Mouse (Mus musculus) WW6 (cell line): ENCODE data around the gene Sfxn3.
A peak's percentile ranks its signal among the peaks of the same experiment; 100 is the strongest.

Experiments
- DNase-seq: peaks from one replicate; pipeline ENCODE4 v3.0.0-alpha.2; 2013; ENCODE audit warnings: low read depth, low spot score

The Sfxn3 gene

DNA sequence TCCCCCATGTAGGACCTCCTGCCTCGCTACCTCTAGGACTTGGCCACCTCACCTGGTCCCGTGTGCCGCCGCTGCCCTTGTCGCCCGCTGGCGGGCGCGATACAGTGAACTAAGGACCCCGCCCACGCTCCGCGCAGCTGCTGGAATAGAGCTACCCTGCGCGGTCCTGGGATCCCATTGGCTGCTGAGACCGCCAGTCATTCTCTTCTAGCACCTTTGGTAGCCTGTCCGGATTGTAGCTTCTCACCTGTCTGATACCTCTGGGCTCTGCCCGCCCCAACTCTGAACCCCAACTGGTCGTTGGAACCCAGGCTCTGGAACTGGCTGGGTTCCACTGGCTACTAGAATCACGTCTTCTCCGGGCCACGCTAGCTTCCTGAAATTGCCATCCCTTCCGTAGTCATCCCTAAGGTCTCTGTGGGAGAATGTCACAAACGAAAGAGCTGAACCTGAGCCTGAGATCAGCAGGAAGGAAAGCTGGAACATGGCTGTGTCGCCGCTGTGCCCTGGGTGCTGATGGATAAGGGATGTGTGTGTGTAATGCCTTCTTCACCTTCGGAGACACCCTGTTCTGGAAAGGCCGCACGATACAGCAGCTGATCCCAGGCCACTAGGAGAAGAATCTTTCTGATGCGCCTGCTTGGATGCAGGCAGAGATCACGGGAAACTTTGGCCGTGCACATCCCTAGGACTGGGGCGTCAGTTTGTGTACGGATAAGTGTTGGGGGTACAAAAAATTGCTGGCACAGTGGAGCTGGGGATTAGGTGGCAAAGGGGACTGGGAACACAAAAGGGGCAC is 581 bp upstream of the Sfxn3 start:
- no peak for DNase-seq

DNA sequence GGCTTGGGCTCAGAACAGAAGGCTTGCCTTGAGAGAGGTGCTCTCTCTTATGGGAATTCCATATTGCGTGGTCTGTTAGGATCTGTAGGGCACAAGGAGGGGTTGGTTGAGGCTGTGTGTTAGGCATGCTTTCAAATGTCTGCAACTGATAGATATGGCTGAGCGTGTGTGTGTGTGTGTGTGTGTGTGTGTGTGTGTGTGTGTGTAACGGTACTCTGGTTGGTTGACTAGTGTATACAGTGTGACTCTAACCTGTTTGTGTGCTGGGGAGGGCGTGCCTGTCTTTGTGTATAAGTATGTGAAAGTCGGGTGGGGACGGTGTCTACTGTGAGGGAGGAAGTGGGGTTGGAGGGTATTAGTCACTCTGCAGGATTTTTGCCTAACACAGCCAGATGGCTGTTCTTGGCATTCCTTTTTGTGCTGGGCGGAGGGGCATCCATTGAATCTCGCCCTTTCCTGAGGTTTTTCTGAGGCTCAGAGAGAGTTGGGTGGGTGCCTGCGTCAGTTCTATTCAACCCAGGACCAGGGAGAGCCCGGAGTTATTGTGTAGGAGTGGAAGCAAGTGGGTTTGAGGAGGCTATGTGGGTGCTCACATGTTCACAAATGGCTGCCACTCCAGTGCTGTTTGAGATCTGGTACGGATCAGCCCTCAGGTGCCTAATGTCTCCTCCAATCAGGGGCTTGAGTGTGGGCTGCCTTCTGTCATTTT is 786 bp downstream of the Sfxn3 start:
- DNase-seq: no peak

DNA sequence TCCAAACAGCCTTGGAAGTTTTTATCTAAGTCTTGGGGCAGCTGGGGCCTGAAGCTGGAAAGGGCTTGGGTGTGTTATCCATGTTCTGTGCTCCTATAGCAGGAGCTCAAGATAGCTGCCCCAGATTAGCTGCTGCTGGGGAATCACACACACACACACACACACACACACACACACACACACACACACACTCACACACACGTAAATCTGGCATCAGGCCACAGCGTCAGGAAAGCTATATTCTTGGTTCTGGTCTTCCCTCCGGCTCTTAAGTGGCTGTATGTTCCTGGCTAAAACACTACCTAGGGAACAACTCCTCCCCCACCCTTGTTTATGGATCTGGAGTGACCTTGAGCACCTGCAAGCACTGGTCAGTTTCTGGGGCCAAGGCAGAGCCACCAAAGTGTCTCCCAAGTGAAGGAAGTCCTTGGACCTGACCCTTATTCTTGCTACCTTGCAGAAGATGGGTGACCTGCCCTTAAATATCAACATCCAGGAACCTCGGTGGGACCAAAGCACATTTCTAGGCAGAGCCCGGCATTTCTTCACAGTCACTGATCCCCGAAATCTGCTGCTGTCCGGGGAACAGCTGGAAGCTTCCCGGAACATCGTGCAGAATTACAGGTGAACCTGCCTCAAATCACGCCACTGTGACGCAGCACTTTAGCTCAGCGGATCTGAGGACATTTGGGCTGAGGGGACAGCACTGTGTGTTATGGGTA is 1.5 kb downstream of the Sfxn3 start:
- DNase-seq: no peak

DNA sequence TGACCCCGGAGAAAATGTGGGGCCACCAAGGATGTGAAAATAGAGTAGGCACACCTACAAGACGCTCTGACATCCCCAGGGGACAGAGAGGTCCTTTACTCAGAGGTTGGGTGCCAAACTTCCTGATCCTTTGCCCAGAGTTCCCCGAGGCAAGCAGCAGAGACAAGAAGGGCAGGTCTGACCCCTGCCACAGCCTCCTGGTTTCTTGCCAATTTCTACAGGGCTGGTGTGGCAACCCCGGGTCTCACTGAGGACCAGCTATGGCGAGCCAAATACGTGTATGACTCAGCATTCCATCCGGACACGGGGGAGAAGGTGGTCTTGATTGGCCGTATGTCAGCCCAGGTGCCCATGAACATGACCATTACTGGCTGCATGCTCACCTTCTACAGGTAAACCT is 2.2 kb downstream of the Sfxn3 start:
- no peak for DNase-seq

DNA sequence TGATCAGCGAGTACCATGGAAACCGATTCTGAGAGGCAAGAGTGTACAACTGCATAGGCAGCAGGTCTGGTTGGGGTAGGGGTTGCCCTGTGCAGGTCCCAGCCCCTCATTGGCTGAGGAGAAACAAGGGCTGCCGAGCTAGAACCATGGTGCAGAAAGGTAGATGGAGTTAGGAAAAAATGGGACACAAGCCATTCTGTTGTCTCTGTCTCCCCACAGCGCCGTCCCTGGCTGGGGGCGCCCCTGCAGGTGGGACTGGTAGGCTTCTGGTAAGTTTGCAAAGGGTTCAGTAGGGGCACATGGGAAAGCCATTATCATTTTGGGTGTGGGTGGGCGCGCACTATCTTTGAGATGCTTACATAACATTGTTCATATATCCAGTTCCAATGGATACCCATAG is 6.1 kb downstream of the Sfxn3 start:
- no peak for DNase-seq

DNA sequence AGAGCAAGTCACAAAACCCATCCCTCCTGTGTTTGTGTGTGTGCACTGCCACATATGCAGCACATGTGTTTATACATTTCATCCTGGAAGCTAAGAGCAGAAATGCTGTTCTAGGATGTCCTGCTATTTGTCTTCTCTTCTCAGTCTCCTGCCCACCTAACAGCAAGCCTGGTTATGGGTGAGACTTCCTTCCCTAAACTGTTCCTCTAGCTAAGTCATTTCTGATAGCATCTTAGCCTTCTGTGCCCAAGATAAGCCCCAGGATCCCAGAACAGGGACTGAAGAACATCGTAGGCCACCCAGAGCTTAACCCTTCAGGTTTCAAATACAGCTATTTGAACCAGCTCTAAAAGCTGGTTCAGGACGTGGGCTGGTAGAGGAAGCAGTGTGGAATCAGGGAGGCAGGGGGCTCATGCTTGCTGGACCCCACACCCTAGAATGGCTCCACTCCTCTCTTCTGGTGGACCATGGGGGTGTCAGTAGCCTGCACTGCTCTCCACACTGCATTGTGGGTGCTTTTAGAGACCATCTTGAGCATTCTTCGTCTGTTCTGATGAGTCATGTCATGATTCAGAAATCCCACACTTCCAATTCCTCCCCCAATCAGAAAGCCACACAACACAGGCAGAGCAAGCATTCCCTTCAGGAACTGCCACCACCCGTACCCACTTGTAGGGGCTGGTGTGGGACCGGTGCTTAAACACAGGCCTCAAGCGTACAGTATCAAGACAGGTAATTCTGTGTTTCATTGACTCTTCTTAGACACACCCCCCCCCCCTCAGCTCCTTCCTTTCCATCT is 7.8 kb downstream of the Sfxn3 start:
- no peak for DNase-seq

DNA sequence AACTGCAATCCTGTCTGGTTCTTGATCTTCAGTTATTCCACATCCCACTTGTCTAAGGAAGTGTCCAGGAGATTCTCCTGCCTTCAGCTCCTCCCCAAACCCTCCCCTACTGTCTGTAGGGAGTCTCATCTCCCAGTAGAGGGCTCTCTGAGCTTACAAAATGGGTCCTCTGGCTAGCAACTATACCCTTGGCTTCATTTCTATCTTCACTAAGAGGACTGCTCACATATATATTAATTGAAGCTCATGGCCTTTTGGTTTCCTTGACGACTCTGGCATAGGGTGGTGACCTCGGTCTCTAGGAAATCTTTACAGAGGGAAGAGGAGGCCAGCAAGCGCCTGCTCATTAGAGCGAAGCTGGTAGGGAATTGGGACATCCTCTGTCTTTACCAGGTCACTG is 9.1 kb downstream of the Sfxn3 start:
- no peak for DNase-seq

DNA sequence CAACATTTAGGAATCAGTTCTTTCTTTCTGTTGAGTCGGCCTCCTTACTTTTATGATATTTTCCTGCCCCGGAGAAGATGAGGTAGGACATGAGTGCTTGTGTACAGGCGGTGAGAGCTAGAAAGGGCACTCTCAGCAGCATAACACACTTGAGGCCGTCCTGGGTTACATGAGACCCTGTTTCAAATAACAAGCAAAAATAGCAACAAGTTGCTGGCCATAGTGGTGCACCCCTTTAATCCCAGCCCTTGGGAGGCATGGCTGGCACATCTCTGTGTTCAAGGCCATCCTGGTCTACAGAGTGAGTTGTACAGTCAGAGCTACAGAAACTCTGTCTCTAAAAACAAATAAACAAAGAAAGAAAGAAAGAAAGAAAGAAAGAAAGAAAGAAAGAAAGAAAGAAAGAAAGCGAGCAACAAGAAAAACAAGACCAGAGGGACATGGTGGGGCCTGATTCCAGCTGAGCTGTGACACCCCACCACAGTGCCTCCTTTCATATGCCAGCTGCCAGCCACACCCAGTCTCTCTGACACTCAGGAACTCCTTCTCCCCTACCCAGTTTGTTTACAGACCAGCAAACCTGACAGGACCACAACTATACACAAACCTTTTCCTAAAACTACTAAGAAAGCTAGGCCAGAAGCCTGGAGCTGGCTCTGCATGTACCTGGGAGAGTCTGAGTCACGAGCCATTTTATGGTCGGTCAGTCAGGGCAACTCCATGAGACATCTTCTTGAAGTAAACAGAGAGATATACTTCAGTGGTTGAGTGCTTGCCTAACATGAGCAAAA is 9.8 kb downstream of the Sfxn3 start:
- DNase-seq: no peak

DNA sequence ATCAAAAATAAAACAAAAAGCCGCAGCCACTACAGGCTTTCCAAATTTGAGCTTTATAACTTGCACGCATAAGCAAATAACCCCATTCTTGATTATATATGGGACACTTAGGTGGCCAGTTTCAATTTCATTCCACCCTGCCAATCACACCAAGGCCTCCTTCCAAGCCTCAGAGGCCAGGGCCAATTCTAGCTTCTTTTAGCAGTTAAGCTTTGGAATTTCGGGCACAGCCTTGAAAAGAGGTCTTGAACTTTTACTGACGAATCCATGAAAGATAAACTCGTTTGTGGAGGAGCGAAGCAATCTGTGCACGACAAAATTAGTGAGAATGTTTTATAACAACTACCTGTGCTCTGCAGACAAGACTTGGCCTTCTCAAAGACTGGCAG is 10.4 kb downstream of the Sfxn3 start:
- DNase-seq: no peak

DNA sequence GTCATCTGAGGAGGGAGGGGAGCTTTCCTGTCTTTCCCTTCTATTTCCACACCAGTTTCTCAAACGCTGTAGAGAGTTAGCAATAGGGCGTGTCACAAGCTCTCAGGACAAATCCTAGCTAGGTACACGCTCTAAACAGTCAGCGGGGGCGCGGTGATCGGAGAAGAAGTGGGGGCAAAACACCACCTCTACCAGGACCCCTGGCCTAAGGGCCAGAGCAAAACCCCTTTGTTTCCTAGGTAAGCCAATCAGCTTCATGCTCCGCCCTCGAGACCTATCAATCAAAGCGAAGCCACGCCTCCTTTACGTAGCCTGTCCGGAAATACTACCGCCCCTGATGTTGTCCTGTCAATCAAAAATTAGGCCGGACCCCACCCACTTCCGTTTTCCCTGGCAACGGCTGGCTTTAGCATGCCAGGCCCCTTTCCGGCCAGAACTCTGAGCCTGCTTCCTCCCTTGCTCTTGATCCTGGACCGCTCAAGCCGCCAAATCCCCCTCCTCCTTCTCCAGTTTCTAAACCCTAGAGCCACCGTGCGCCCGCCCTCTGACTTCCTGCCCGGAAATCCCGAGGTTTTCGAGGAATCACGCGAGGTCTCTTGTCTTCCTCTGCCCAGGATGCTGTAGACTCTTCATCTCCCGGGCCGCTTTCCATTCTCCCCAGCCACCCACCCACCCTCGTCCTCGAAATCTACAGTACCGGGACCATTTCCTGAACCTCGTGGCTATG is 11.0 kb downstream of the Sfxn3 start:
- DNase-seq: peak; percentile 92

DNA sequence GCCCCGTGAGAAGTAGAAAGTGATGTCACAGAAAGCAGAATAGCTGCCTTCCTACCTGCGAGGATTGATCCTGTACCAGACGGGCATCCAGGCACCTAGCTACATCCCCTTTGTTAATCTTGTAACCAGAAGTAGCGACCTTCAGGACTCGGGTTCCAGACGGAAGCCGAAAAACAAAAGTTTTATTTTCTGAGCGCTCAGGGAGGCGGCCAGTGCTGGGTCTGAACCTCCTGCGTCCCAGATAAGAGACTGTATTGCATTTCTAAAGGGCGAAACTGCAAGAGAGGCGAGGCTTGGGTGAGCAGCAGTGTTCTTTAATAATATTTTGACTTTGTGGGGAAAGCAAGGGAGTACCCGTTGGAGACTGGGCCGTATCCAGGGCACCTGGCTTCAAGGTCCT is 11.5 kb downstream of the Sfxn3 start:
- no peak for DNase-seq

DNA sequence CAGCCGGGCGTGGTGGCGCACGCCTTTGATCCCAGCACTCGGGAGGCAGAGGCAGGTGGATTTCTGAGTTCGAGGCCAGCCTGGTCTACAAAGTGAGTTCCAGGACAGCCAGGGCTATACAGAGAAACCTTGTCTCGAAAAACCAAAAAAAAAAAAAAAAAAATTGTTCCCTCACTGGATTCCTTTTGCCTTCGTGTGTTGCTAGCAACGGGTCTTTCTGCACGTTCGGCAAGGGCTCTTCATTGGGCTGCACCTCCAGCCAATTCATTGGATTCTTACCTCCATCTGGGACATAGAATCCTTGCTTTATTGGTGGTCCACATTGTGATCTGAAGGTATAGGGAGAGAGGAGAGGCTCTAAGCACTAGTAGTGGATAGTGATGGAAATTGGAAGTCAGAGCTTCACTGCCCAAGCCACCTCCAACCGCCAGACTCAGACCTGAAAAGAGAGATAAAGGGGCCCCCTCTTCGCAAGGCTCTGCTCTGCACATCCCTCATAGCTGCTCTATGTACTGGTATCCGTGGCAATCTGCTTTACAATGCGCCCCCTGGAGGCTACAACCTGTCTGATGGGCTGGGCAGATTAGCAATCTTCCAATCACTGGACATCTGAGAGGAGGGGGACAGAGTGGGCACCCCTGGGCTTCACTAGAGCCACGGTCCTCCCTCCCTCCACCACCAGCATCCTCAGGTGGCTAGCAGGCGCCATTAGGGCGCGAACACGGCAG is 16.4 kb downstream of the Sfxn3 start:
- DNase-seq: no peak

DNA sequence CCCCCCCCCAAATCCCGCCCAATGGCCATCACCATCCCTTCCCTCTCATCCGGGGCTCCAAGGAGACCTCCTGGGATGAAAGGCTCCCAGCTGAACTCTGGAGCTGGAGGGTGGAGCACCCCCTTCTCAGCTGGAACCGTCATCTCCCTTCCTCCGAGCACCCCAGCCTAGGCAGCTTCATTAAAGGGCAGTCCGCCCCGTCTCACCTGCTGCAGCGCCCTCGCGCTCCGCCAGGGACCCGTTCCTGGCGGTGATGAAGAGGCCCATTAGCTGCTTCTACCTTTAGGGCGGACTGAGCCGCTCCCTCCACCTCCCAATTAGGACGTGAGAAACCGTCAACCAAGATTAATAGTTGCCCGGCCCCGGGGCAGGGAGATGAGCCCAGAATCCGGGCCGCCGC is 17.9 kb downstream of the Sfxn3 start:
- no peak for DNase-seq

DNA sequence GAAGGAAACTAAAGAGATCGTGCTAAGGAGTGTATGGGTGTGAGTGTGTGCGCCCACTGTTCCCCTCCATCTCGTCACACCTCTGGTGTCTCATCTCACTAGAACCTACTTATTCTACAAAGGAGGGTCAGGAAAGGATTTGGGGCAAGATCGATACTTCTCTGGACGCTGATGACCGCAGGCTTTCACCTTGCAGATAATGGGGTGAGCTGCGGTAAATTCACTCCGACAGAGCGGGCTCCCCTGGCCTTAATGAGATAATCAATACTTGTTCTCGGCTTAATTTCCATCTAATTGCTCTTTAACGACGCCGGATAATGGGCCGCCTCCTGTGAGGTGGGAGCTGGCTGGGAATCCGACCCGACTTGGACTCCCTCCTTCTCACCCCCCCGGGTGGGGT is 19.9 kb downstream of the Sfxn3 start:
- no peak for DNase-seq

DNA sequence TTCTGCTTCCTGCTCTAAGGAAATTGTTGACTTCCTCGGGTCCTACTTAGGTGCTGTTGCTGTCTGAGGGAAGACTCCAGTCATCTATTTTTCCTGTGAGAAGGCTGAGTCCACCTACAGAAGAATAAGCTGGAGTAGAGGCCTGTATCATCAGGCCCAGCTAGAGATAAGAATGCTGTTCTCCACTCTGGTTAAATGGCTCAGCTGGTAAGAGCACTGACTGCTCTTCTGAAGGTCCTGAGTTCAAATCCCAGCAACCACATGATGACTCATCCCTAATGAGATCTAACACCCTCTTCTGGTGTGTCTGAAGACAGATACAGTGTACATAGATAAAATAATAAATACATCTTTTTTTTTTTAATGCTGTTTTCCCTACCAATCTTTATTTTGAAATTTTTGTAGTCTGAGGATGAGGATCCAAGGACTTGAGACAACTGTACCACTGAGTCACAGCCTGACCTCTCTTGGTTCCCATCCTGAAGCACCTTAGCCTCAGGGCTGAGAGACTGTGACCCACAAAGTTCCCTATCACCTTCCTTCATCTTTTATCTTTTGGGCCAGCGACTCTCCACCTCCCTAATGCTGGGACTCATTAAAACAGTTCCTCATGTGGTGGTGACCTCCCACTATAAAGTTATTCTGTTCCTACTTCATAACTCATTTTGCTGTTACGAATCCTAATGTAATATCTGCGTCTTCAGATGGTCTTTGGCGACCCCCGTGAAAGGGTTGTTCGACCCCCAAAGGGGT is 20.6 kb downstream of the Sfxn3 start:
- DNase-seq: no peak

DNA sequence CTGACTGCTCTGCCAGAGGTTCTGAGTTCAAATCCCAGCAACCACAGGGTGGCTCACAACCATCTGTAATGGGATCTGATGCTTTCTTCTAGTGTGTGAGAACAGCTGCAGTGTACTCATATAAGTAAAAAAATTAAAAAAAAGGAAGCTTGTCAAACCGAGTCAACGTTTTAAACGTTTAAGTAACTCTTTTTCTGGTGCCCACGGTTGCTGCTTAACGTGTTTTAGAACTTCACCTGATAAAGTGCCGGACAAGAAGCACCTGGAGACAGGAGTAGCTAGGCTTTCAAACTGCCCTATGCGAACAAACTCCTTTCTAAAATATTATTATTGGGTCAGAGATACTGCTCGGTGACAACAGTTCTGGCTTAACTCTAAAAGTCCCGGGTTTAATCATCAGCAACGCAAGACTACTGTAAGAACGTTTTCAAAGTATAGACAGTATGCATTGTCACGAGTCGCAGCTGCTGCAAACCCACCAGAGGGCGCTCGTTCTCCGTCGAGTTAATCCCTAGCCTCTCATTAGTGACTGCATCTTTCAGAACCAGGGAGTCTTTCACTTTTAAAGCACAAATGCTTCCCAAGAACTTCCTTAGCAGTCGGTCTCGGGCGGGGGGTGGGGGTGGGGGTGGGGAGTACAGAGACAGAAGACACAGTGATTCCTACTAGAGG is 26.7 kb downstream of the Sfxn3 start:
- DNase-seq: no peak

DNA sequence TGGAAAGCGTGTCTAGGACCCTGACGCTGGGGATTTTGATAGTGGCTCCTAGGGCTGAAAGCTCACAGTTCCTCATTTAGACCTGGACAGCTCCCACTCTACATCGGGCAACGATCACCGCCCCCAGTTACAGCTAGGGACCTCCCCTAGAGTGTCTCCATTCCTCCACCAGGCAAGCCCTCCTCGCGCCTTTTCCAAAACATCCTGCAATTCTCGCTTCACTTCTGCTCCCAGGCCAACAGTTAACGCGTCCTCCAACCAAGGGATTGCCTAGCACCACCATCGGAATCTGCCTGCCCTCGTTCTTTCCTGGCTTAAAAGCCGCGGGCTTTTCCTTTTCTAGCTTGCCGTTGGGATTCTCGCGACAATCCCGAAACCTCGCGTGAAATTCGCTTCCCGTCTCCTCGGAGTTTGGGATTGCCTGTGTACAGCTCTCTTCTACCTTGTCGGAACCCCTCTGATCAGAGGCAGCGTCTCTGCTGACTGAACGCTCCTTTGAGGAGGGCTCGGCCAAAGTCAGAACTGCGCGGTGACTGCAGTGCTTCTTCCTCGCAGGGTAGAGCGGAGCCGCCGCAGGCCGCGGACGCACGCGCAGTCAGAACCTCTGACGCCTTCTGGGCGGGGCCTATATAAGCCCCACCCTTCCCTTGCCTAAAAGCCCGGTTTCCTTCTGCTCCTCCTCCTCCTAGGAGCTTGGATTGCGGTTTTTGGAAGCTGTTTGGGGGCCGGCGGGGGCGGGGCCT is 27.4 kb downstream of the Sfxn3 start, which contains the start of gene Kazald1:
Gene Kazald1 (plus strand): TSS at position 662 of the 743 bp plus-strand sequence.
- peak; percentile 85 for DNase-seq
